Mouse (Mus musculus): Measurements from ENCODE around the gene Tmcc1.
A peak's percentile ranks its signal among the peaks of the same experiment; 100 is the strongest.

The Tmcc1 gene

GRCm38 (mm10) chr6:115968700-115969099, 224.6 kb downstream of the Tmcc1 start:
- DNase-seq, result peak in 1 of 2 experiments; percentile 34

Data from cerebellum, postnatal 36 days (tissue).